Mouse (Mus musculus): ENCODE measurements around the gene 2200002J24Rik. TPM values are rescaled to one million over a fixed set of nuclear protein-coding genes. Genes with fewer than 3 reads are reported as not detected.

The 2200002J24Rik gene
- polyA plus RNA-seq (2015; fragmentation: Illumina TruSeq; extraction: RNeasy Lipid Tissue Mini Kit (QIAGEN cat#74804); ENCODE audit: low read depth, low replicate concordance) = not detected

DNA sequence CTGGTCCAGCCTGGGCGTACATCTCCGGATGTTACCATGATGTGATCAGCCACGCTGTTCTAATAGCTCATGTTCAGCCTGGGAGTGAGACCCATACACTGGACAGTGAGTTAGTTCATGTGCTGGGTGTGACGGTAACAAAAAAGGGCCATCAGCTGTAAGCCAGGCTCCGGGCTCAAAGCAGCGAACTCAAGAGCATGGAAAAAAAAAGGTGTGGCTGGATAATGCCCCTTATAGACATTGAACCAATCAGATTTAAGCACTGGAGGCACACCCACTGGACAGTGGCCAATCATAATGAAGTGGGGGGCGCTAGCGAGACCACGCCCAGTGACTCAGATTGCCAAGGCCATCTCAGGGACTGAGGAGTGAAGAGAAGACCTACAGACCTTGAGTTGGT is at the start of gene 2200002J24Rik:
Gene 2200002J24Rik, plus strand, starts transcription at position 338 of the 400 bp plus-strand sequence.

GRCm38 (mm10) chr7:30649591-30650540 is 48.9 kb upstream of the 2200002J24Rik start, which contains the start of gene Rbm42:
Rbm42 (minus strand) TSS chr7:30650317.

GRCm38 (mm10) chr7:30664529-30665200 is 34.1 kb upstream of the 2200002J24Rik start, which contains the start of gene Haus5:
Haus5 (minus strand) TSS chr7:30664994.

GRCm38 (mm10) chr7:30671480-30671879 is 27.2 kb upstream of the 2200002J24Rik start, which contains the start of gene Pmis2:
Pmis2 (minus strand) TSS chr7:30671605.

GRCm38 (mm10) chr7:30711942-30712341 is 13.2 kb downstream of the 2200002J24Rik start, which contains the start of gene Atp4a:
Atp4a (plus strand) TSS chr7:30712209.

DNA sequence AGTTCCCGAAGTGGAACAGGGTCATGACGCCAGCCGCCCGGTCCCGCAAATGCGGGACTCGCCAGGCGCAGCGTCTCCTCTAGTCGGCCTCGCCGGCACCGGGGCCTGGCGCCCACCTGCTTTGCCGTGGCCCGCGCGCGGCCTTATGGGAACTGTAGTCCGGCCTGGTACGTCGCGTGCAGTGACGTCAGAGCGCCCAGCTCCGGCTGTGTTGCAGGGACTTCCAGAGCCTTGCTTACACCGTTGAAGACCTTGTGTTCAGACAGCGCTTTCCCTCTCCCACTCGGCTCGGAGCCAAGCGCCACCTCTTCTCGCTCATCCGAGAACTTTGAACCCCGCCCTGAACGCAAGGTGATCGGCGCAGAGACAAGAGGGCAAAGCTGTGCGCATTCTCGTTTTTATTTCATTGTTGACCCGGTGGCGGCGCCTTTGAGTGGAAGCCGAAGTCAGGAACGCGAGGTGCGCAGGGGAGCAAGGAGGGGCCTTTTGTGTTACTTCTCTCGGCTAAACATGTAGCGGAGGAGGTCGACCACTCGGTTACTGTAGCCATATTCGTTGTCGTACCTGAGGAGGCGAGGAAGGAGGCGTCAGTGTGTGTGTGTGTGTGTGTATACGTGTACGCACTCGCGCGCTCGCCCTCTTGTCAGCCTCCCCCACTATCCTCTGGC is 30.8 kb downstream of the 2200002J24Rik start, which contains the start of gene Tmem147:
Gene Tmem147, minus strand, starts transcription at position 145 of the 668 bp plus-strand sequence.

DNA sequence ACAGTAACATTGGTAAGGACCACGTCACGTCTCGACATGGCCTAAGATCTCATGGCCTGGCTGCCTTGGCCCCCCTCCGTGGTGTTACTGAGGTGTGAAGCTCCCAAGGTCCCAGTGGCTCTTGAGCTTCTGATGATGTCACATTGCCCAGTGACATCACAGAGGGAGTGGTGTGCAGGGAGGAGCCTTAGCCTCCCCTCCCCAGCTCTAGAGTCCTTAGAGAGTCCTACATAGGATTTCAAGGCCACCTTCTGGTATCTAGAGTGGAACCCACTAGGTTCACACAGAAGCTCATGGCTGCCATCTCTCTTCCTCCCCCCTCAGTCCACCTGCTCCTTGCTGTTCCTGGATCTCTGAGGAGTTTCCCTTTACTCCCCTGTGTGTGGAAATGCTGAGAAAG is 44.9 kb downstream of the 2200002J24Rik start, which contains the start of gene Gapdhs:
Gene Gapdhs, minus strand, starts transcription at position 65 of the 400 bp plus-strand sequence.

Other genes starting within 250 kb of the 2200002J24Rik start
- 9.7 TPM for gene Kirrel2, start 241.2 kb upstream of the 2200002J24Rik start, polyA plus RNA-seq (2015; fragmentation: Illumina TruSeq; extraction: RNeasy Lipid Tissue Mini Kit (QIAGEN cat#74804); ENCODE audit: low read depth, low replicate concordance)
- gene Nphs1, start 240.6 kb upstream of the 2200002J24Rik start, polyA plus RNA-seq (2015; fragmentation: Illumina TruSeq; extraction: RNeasy Lipid Tissue Mini Kit (QIAGEN cat#74804); ENCODE audit: low read depth, low replicate concordance) = 1.9 TPM
- gene Prodh2, start 205.3 kb upstream of the 2200002J24Rik start, polyA plus RNA-seq (2015; fragmentation: Illumina TruSeq; extraction: RNeasy Lipid Tissue Mini Kit (QIAGEN cat#74804); ENCODE audit: low read depth, low replicate concordance) = not detected
- gene Arhgap33, start 163.9 kb upstream of the 2200002J24Rik start, polyA plus RNA-seq (2015; fragmentation: Illumina TruSeq; extraction: RNeasy Lipid Tissue Mini Kit (QIAGEN cat#74804); ENCODE audit: low read depth, low replicate concordance) = 95.4 TPM
- 7.9 TPM for gene Hspb6, start 146.7 kb upstream of the 2200002J24Rik start, polyA plus RNA-seq (2015; fragmentation: Illumina TruSeq; extraction: RNeasy Lipid Tissue Mini Kit (QIAGEN cat#74804); ENCODE audit: low read depth, low replicate concordance)
- 4.5 TPM for gene Proser3, start 146.6 kb upstream of the 2200002J24Rik start, polyA plus RNA-seq (2015; fragmentation: Illumina TruSeq; extraction: RNeasy Lipid Tissue Mini Kit (QIAGEN cat#74804); ENCODE audit: low read depth, low replicate concordance)
- 51.4 TPM for gene Lin37, start 139.1 kb upstream of the 2200002J24Rik start, polyA plus RNA-seq (2015; fragmentation: Illumina TruSeq; extraction: RNeasy Lipid Tissue Mini Kit (QIAGEN cat#74804); ENCODE audit: low read depth, low replicate concordance)
- 85.7 TPM for gene U2af1l4, start 135.6 kb upstream of the 2200002J24Rik start, polyA plus RNA-seq (2015; fragmentation: Illumina TruSeq; extraction: RNeasy Lipid Tissue Mini Kit (QIAGEN cat#74804); ENCODE audit: low read depth, low replicate concordance)
- gene Gm49396, start 135.6 kb upstream of the 2200002J24Rik start, polyA plus RNA-seq (2015; fragmentation: Illumina TruSeq; extraction: RNeasy Lipid Tissue Mini Kit (QIAGEN cat#74804); ENCODE audit: low read depth, low replicate concordance) = 6.7 TPM
- 158 TPM for gene Psenen, start 135.3 kb upstream of the 2200002J24Rik start, polyA plus RNA-seq (2015; fragmentation: Illumina TruSeq; extraction: RNeasy Lipid Tissue Mini Kit (QIAGEN cat#74804); ENCODE audit: low read depth, low replicate concordance)
- gene Igflr1, start 133.5 kb upstream of the 2200002J24Rik start, polyA plus RNA-seq (2015; fragmentation: Illumina TruSeq; extraction: RNeasy Lipid Tissue Mini Kit (QIAGEN cat#74804); ENCODE audit: low read depth, low replicate concordance) = 1.5 TPM
- 25.9 TPM for gene Kmt2b, start 110.2 kb upstream of the 2200002J24Rik start, polyA plus RNA-seq (2015; fragmentation: Illumina TruSeq; extraction: RNeasy Lipid Tissue Mini Kit (QIAGEN cat#74804); ENCODE audit: low read depth, low replicate concordance)
- gene Zbtb32, start 100.0 kb upstream of the 2200002J24Rik start, polyA plus RNA-seq (2015; fragmentation: Illumina TruSeq; extraction: RNeasy Lipid Tissue Mini Kit (QIAGEN cat#74804); ENCODE audit: low read depth, low replicate concordance) = not detected
- gene Upk1a, start 86.1 kb upstream of the 2200002J24Rik start, polyA plus RNA-seq (2015; fragmentation: Illumina TruSeq; extraction: RNeasy Lipid Tissue Mini Kit (QIAGEN cat#74804); ENCODE audit: low read depth, low replicate concordance) = 1.1 TPM
- gene Cox6b1, start 72.8 kb upstream of the 2200002J24Rik start, polyA plus RNA-seq (2015; fragmentation: Illumina TruSeq; extraction: RNeasy Lipid Tissue Mini Kit (QIAGEN cat#74804); ENCODE audit: low read depth, low replicate concordance) = 1,546 TPM
- not detected for gene Etv2, start 63.1 kb upstream of the 2200002J24Rik start, polyA plus RNA-seq (2015; fragmentation: Illumina TruSeq; extraction: RNeasy Lipid Tissue Mini Kit (QIAGEN cat#74804); ENCODE audit: low read depth, low replicate concordance)
- gene Rbm42, start 48.6 kb upstream of the 2200002J24Rik start, polyA plus RNA-seq (2015; fragmentation: Illumina TruSeq; extraction: RNeasy Lipid Tissue Mini Kit (QIAGEN cat#74804); ENCODE audit: low read depth, low replicate concordance) = 72.4 TPM
- gene Haus5, start 33.9 kb upstream of the 2200002J24Rik start, polyA plus RNA-seq (2015; fragmentation: Illumina TruSeq; extraction: RNeasy Lipid Tissue Mini Kit (QIAGEN cat#74804); ENCODE audit: low read depth, low replicate concordance) = 6.4 TPM
- gene Pmis2, start 27.3 kb upstream of the 2200002J24Rik start, polyA plus RNA-seq (2015; fragmentation: Illumina TruSeq; extraction: RNeasy Lipid Tissue Mini Kit (QIAGEN cat#74804); ENCODE audit: low read depth, low replicate concordance) = not detected
- gene Atp4a, start 13.3 kb downstream of the 2200002J24Rik start, polyA plus RNA-seq (2015; fragmentation: Illumina TruSeq; extraction: RNeasy Lipid Tissue Mini Kit (QIAGEN cat#74804); ENCODE audit: low read depth, low replicate concordance) = 0.59 TPM
- gene Tmem147, start 30.6 kb downstream of the 2200002J24Rik start, polyA plus RNA-seq (2015; fragmentation: Illumina TruSeq; extraction: RNeasy Lipid Tissue Mini Kit (QIAGEN cat#74804); ENCODE audit: low read depth, low replicate concordance) = 184 TPM
- gene Gapdhs, start 44.8 kb downstream of the 2200002J24Rik start, polyA plus RNA-seq (2015; fragmentation: Illumina TruSeq; extraction: RNeasy Lipid Tissue Mini Kit (QIAGEN cat#74804); ENCODE audit: low read depth, low replicate concordance) = not detected
- gene Sbsn, start 52.5 kb downstream of the 2200002J24Rik start, polyA plus RNA-seq (2015; fragmentation: Illumina TruSeq; extraction: RNeasy Lipid Tissue Mini Kit (QIAGEN cat#74804); ENCODE audit: low read depth, low replicate concordance) = 6.5 TPM
- 14.4 TPM for gene Dmkn, start 64.8 kb downstream of the 2200002J24Rik start, polyA plus RNA-seq (2015; fragmentation: Illumina TruSeq; extraction: RNeasy Lipid Tissue Mini Kit (QIAGEN cat#74804); ENCODE audit: low read depth, low replicate concordance)
- gene Krtdap, start 89.0 kb downstream of the 2200002J24Rik start, polyA plus RNA-seq (2015; fragmentation: Illumina TruSeq; extraction: RNeasy Lipid Tissue Mini Kit (QIAGEN cat#74804); ENCODE audit: low read depth, low replicate concordance) = not detected
- not detected for gene Ffar2, start 124.8 kb downstream of the 2200002J24Rik start, polyA plus RNA-seq (2015; fragmentation: Illumina TruSeq; extraction: RNeasy Lipid Tissue Mini Kit (QIAGEN cat#74804); ENCODE audit: low read depth, low replicate concordance)
- gene Ffar3, start 157.3 kb downstream of the 2200002J24Rik start, polyA plus RNA-seq (2015; fragmentation: Illumina TruSeq; extraction: RNeasy Lipid Tissue Mini Kit (QIAGEN cat#74804); ENCODE audit: low read depth, low replicate concordance) = not detected
- not detected for gene Ffar1, start 162.6 kb downstream of the 2200002J24Rik start, polyA plus RNA-seq (2015; fragmentation: Illumina TruSeq; extraction: RNeasy Lipid Tissue Mini Kit (QIAGEN cat#74804); ENCODE audit: low read depth, low replicate concordance)
- gene Cd22, start 181.4 kb downstream of the 2200002J24Rik start, polyA plus RNA-seq (2015; fragmentation: Illumina TruSeq; extraction: RNeasy Lipid Tissue Mini Kit (QIAGEN cat#74804); ENCODE audit: low read depth, low replicate concordance) = 0.55 TPM
- gene Mag, start 215.9 kb downstream of the 2200002J24Rik start, polyA plus RNA-seq (2015; fragmentation: Illumina TruSeq; extraction: RNeasy Lipid Tissue Mini Kit (QIAGEN cat#74804); ENCODE audit: low read depth, low replicate concordance) = 324 TPM
- gene Hamp2, start 225.8 kb downstream of the 2200002J24Rik start, polyA plus RNA-seq (2015; fragmentation: Illumina TruSeq; extraction: RNeasy Lipid Tissue Mini Kit (QIAGEN cat#74804); ENCODE audit: low read depth, low replicate concordance) = not detected
- gene Hamp, start 245.1 kb downstream of the 2200002J24Rik start, polyA plus RNA-seq (2015; fragmentation: Illumina TruSeq; extraction: RNeasy Lipid Tissue Mini Kit (QIAGEN cat#74804); ENCODE audit: low read depth, low replicate concordance) = not detected